Mouse (Mus musculus) thymus, adult 18-20 months (tissue): ENCODE measurements at regions not wholly inside any gene's neighbourhood (a gene's known extent, or its start where the extent isn't known, plus 50 kb on each side); places are given as distances from the start of the nearest gene placed in this dataset.

Experiments used
- DNase-seq, 2 experiments: peaks; one replicate each; pipeline ENCODE4 v3.0.0; 2022; ENCODE audit warnings: mixed read lengths in 2 of 2

DNA sequence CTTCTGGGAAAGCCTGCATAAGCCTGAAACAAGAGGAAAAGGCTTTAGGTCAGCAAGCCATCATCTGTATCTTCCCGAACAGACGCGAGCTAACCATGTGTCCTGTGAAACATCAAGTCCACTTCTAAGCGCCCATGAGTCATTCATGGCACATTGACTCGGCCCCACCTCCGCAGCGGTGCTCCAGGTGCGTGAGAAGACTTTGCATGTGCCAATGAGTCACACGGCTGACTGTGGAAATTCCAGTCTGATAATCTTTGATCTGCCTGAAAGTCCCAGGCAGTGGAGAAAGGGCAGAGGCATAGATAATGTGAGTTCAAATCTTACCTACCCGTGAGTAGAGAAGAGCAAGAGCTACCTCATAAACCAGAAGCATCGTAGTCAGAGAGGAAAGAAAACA lies 137.8 kb downstream of the Pfkfb3 start:
- no peak for DNase-seq

DNA sequence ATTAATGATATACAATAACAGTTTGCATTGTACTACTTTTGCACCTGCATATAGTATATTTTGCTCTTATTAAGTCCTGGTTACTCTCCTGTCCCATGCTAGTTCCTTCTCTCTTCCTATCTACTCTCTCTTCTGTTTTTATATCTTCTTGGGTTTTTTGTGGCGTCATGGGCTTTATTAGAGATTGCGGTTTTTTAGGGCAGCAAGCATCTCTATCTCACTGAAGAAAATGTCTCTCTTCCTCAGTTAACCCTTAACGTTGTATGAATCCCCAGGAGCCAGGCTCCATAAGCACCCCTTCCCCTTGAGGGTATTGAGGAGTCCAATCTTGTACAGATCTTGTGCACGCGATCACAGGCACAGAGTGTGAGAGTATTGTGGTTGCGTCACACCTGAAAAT lies 141.4 kb downstream of the Pfkfb3 start:
- no peak for DNase-seq

DNA sequence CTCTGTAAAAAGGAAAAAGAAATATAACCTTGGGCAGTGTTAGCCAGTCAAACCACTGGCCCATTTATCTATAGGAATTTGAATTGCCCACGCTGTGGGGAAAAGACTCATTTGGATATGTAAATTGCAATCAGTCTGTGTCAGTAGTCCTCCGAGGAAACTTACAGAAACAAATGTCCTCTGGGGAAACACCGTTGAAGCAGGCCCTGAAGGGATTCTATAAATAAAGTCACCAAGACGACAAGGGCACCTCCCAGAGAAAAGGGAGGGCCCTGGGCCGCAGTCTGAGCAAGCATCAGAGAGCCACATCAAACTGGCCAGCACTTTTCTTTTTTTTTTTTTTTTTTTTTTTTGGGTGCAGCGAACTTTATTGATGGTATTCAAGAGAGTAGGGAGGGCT lies 145.4 kb downstream of the Pfkfb3 start:
- DNase-seq, result no peak

DNA sequence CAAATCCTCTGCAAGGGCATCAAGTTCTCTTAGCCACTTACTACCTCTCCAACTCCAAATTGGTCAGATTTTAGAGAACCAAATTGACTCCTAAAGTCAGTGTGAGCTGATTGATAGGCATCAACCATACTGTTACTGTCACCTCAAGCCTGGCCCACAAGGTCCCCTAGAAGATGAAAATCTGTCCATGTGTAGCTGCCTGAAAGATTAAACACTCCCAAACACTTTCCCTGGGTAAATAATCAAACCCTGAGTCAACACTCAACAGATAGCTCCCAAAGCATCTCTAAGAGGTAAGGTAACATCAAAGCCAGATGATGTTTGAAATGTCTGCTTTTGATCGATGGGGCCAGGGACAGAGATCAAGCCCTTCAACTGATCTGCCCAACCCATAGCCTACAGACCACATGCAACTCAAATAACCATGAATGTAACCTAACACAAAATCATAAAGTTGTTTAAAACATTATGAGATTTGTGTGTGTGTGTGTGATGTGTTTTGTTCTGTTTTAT lies 147.7 kb downstream of the Pfkfb3 start:
- no peak for DNase-seq

DNA sequence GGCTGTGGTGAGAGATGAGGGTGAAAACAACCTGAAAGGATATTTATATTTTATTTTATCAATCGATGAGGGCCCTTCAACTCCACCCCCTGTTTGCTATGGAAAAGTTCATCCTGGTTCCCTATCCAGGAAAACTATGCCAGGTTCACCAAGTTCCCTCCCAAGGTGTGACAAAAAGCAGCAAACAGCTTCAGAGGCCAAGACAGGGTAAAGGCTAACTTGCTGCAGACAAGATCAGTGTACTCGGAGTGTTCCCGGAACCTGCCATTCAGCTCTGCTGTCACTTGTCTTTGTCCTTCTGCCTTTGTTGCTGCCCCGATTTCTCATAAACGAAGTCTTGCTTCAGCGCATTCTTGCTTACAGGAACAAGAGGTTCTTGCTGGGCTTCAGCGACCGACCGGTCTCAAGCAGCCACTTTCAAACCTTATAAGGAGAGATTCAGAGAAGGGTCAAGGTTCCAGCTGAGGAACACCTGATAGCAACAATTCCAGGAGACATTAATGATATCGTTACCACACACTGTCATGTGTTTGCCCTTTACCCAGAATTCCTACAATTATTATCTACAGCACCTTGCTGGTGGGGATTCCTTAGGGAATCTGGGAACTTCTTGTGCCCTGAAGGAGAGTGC lies 151.5 kb downstream of the Pfkfb3 start:
- no peak for DNase-seq

DNA sequence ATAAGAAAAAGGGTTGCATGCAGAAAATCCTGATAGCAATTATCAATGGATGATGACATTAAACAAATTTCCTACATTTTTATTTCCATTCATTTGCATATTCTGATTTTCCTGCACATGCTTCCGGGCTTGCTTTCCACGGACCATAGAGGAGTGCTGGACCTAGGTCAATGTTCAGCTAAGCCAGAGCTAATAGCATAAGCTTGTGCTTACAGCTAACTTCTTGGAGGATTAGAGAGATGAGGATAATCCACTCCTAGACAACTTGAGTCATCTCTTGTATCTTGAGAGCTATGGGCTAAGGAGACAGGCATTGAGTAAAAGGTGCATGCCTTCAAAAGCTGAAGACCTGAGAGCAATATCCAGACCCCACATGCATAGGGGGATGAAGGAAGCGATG lies 154.5 kb downstream of the Pfkfb3 start:
- no peak for DNase-seq

DNA sequence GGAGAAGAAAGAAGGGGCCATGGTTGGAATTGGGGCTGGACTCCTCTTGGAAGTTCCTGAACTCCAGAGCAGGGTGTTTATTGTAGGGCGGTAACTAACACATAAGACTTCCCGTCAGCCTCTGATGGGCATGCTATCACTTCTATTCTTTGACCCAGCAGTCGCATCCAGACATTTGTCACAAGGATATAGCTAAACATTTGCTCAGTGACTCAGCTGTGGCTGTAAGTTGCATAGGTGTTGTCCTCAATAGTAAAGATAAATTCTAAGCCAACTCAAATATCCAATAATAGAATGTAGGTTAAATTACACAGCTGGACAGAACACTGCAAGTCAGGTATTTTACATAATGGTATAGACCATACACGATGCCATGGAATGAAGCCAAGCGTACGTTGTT lies 154.9 kb downstream of the Pfkfb3 start:
- no peak for DNase-seq

DNA sequence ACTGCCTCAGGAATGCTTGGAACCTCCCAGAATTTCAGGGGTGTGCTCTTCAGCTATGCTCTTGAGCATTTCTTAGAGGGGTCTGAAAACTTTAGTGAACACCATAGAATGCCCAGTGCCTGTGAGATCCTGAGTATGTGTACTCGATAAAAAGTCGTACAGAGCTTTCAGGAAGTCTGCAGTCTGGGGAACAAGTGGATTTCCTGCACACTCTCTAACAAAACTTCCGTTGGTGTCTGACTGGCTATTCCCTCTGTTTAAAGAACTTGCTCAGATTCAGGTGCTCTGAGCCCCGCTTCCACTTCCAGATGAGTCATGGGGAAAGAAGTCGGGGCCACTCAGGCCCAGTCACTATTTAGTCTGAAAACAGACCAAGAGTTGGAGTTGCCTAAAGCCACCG lies 155.5 kb downstream of the Pfkfb3 start:
- DNase-seq, result no peak

DNA sequence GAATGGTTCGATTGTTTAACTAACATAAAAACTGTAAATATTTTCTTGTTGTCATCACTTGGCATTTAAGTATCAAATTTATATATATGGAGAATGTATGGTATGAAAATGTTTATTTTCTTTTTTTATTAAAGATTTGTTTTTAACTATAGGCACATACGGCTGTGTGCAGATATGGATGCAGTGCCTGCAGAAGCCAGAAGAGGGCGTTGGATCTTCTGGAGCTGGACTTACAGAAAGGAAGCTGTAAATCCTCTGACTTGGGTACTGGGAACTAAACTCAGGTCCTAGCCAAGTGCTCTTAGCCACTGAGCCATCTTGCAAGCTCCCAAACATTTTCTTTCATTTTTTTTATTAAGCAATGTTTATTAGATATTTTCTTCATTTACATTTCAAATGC lies 157.0 kb downstream of the Pfkfb3 start:
- no peak for DNase-seq

DNA sequence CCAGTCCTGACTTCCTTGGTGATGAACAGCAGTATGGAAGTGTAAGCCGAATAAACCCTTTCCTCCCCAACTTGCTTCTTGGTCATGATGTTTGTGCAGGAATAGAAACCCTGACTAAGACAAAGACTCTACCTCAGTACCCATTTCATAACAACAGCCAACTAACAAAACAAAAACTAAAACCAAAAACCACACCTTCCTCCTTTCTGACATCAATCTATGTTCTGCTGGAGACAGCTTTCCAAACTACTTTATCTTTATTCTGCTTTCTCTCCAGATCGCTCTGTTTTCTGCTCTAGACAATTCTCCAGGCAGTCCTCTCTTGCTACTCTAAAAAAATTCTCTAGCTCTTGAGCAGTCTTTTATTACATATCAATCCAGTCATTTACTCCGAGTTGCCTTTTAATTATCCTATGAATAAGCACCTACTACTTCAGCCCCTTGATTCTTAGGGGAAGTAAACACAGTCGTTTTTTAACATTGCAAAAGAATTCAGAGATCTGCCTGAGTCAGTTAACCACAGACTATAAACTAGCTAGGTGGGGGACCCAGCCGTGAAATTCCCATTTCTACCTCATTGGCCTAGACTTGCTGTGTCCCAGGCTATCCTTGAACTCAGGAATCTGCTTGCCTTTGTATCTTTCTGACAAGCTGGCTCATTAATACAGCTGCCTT lies 159.1 kb downstream of the Pfkfb3 start:
- DNase-seq, result no peak

DNA sequence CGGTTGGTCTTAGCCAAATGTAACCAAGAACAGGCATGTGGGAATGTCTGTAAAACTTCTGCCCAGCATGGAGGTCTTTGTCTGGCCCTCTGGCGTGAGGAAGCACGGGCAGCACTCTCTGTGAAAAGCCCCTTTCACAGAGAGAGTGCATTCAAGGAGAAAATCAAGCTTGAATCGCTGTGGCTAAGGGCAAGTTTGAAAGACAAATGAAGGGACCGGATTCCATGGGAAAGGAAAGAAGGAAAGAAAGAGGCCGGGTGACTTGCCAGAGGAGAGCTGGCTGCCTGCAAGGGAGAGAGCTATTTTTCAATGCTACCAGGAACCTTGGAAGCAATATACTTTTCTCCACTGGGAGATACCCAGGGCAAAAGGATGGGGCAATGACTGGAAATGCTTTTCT lies 162.2 kb downstream of the Pfkfb3 start:
- no peak for DNase-seq

DNA sequence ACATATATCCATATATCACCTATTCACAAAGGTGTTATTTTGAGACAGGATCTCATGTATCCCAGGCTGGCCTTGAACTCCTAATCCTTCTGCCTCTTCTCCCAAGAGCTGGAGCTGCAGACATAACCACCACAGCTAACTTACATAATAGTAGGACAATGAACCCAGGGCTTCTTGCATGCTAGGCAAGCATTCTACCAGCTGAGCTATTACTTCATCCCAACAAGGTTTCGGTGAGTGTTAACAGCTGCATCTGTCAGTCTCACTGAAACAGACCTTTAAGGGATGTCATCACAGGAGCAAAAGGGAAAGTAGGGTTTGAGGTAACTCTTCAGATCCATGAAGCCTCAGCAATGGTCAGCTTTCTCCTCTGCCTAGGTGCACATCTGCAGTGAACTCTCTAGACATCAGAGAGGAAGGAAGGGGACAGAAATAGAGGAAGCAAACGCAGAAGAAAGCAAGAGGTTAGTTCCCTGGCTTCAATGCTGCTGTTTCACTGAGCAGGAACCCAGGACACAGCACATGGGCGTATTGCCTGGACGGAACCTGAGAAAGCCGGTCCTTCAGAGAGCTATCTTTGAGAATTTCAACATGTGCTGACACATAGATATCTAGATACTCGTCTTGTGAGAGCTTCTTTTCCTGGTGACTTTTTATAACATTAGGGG lies 163.1 kb downstream of the Pfkfb3 start:
- DNase-seq, result no peak

DNA sequence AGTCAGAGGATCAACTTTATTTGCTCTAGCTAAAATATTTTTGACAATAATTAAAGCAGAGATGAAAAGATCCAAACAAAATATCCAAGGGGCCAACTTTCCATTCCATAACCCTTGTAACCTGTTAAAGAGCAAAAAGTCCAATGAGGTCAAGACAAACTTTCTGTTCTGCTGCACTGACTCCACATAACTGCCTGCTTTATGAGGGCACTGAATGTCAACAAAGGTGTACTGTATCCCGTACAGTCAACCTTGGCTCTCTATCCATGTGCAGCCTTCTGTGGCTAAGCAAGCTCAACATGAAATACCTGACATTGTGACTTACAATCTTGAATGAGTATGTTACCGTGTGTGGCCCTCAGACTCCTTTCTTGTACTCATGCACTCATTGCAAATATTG lies 166.3 kb downstream of the Pfkfb3 start:
- DNase-seq, result no peak

DNA sequence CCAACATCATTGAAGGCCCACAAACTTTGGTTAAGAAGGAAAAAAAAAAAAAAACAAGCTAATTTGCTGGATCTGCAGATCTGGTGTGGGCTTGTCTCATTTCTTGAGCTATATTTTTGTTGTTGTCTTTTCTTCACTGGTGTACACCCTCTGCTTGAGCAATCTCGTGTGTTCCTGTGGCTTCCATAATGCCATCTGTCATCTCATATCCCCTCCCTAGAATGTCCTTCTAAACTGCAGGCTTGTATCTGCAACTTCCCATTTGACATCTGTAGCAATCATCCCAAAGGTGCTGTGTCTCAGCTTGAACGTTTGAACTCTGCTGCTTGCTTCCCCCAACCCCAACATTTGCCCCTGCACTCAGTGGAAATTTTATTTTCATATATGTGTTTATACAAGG lies 170.1 kb downstream of the Pfkfb3 start:
- no peak for DNase-seq

DNA sequence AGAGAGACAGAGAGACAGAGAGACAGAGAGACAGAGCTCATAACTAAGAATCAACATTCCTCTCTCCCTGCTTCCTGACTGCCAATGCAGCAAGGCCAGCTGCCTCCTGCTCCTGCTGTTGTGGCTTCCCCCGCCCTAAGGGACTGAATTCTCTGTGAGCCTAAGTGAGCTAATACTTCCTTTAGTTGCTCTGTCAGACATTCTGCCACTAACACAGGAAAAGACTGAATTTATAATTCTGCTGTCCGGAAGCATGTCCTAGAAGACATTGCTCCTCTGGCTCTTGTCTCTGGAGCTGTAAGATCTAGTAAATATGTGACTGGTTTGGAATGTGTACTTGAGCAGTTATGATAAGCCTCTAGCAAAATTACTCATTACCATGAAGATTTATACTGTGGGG lies 176.7 kb downstream of the Pfkfb3 start:
- no peak for DNase-seq

DNA sequence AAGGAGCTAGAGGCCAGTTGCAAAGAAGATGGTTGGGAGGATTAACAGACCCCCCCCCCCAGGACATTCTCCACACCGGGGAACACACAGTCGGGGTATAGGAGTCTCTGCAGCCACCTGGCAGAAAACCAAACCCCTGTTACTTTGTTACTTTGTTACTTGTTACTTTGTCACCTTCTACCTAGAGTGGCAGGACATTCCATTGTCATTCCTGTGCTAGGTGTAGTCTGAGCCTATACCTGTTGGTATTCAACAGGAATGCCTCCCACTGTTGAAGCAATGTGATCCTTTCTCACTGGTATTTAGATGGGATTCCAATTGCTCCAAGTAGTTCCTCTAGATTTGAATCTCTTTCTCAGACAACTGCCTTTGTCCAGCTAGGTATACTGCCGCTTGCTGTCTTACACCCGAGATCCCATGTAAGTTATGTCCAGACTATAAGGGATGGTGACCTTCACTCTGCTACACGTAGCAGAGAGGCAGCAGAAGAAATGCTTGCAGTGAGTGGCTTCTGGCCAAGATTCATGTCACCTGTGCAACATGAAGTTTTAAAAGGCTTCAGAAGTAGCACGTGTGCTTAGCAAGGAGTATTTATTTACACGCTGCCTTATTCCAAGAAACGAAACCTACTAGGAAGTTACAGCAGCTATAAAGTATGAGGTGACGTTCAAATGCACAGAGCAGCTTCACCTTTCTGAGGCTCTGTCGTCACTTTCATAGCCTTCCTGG lies 178.0 kb downstream of the Pfkfb3 start:
- no peak for DNase-seq

DNA sequence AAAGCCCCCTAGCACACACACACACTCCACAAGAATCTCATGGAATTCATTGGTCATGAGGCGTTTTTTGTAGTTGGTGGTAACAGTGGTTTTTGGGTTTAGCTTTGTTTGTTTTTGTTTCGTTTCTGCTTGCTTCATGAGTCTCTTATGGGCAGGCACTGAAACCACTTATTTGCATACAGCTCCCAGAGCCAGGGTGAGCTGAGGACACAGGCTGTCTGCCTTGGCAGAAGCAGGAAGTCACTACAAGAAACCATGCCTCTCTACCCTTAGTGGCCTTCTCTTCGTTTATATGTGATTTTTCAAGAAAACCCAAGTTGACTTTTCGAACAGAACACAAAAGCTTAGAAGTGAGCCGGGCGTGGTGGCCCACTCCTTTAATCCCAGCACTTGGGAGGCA lies 178.8 kb downstream of the Pfkfb3 start:
- DNase-seq, result peak; percentile 14 to 37

DNA sequence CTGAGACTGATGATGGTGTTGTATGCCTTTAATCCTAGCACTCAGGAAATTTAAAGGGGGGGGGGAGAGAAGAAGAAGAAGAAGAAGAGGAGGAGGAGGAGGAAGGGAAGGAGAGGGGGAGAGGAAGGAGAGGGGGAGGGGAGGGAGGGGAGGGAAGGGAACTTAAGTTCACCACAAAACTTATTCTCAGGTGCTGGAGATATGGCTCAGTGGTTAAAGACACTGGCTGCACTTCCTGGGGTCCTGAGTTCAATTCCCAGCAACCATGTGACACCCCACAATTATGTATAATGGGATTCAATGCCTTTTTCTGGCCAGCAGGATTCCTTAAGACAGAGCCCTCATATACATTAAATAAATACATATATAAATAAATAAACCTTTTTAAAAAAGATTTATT lies 183.6 kb downstream of the Pfkfb3 start:
- no peak for DNase-seq

DNA sequence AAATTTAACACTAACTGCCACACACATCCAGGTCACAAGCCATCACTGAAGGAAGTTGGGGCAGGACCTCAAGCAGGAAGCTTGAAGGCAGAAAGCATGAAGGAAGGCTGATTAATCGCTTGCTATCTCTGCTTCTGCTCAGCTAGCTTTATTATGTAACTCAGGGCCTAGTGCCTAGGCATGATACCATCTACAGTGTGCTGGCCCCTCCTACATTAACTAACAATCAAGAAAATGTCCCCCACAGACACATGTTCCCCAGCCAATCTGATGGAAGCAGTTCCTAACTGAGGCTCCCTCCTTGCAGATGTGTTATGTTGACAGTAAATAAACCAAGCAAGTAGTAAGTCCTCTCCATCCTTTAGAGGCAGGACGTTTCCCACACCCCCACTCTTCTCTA lies 186.6 kb downstream of the Pfkfb3 start:
- no peak for DNase-seq

DNA sequence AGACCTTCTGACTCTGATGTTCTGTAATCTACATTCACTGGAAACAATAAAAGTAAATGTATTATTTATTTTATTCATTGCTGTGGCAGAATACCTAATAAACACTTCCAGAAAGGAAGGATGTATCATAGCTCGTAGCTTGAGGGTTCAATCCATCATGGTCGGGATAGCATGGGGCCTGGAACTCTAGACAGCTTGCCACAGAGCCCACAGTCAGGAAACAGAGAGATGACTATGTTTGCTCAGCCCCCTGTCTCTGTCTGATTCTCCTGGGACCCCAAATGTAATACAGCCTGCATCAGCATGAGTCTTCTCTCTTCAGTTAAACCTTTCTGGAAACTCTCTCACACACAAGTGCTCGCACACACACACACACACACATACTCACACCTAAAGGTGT lies 188.1 kb downstream of the Pfkfb3 start:
- no peak for DNase-seq

DNA sequence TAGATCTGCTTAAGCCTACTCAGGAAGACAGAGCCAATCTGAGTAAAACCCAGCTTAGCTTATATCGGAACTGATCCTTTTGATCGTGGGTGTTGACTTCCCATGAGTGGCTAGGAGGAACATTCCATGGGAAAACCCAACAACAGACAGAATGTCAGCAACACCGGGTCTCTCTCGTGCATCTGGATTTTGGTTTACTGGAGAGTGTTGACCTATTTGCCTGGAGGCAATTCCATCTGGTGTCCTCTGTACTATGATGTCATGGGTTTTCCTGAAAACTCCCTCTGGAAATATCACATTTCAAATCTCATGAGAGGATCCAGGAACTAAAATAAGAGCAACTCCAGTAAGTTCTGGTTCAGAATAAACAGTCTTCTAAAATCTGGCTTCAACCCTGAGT lies 188.5 kb downstream of the Pfkfb3 start:
- no peak for DNase-seq

DNA sequence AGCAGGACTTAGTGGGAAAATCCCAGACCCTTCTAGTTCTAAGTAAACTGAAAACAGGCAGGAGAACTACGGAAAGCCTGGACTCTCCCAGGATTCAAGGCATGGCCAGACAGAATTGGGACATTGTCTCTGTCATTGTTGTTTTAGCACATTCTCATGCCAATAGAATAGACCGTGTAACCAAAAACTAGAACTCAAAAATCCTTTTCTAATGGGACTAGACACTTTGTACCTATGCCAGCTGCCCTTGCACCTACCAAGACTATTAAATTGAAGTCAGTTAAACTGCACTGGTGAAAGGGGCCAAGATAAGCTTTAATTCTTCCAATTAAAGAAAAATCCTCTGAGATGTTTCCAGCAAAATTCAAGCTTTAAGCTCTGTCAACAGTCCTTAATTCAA lies 189.8 kb downstream of the Pfkfb3 start:
- DNase-seq, result no peak

DNA sequence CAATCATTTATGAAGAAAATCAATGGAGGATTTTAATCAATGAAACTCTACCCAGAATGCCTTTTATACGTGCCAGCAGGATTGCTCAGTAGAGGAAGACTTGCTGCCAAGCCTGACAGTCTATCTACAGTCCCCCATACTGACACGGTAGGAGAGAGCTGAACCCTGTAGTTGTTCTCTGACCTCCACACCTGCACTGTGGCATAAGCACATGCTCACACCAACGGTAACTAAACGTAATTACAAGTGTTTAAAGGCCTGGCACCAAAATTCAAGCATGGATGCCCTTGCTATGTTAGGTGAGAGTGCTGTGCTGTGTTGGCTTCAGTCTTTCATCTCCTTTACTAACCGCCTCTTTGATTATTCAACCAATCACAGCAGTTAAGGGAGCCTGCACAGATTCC lies 190.8 kb downstream of the Pfkfb3 start:
- DNase-seq, result no peak
